Mouse (Mus musculus) myocyte (in vitro differentiated cells): ENCODE measurements at regions not wholly inside any gene's neighbourhood (a gene's known extent, or its start where the extent isn't known, plus 50 kb on each side); places are given as distances from the start of the nearest gene placed in this dataset.

Experiments
- E2F4 ChIP-seq: IDR thresholded peaks from one replicate; pipeline ENCODE4 v1.6.1; 2011; ENCODE audit warnings: mild to moderate bottlenecking, control low read depth, moderate library complexity; ENCODE audit not compliant: insufficient read depth
- MAX ChIP-seq: IDR thresholded peaks from one replicate; pipeline ENCODE4 v1.6.1; 2011; ENCODE audit warnings: low read depth, mild to moderate bottlenecking, control low read depth
- POLR2A ChIP-seq: IDR thresholded peaks from one replicate; pipeline ENCODE4 v1.6.1; 2011; ENCODE audit warnings: low read depth, mild to moderate bottlenecking, control low read depth, moderate library complexity; ENCODE audit not compliant: insufficient read length
- POLR2AphosphoS2 ChIP-seq: IDR thresholded peaks from one replicate; pipeline ENCODE4 v1.6.1; 2011; ENCODE audit warnings: low read depth, control low read depth; ENCODE audit not compliant: insufficient read length
- SRF ChIP-seq: IDR thresholded peaks from one replicate; pipeline ENCODE4 v1.6.1; 2011; ENCODE audit warnings: low read depth; ENCODE audit not compliant: control insufficient read depth, insufficient read length
- TCF12 ChIP-seq: IDR thresholded peaks from one replicate; pipeline ENCODE4 v1.6.1; 2011; ENCODE audit warnings: mild to moderate bottlenecking, control low read depth; ENCODE audit not compliant: poor library complexity, insufficient read depth, severe bottlenecking
- TCF3 ChIP-seq: IDR thresholded peaks from one replicate; pipeline ENCODE4 v1.6.1; 2011; ENCODE audit warnings: low read depth, control low read depth; ENCODE audit not compliant: insufficient read length

DNA sequence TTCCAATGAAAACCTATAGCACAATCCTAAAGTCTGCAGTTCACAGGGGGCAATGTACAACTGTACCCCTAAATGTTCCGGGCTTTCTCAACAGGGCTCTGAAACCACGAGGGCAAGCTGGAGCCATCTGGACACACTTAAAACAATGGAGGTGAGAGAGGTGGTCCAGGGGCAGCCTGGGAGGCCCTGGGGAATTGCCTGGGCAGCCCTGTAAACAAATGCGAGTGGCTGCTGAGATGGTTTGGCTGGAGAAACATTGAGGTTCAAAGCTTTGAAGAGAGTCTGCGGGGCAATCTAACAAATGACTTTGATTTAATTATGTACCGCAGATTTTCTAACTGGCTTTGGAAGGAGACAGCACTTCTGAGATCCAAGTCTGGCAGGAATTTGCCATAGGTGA is 129.0 kb upstream of the Ngf start:
- TF ChIP-seq SRF = no peak
- TF ChIP-seq POLR2A = no peak
- no peak for TF ChIP-seq E2F4
- no peak for TF ChIP-seq MAX
- TF ChIP-seq TCF3 = no peak
- TF ChIP-seq POLR2AphosphoS2 = no peak
- TF ChIP-seq TCF12 = no peak
